Mouse (Mus musculus) liver, adult 2 months (tissue): ENCODE measurements around the gene Olfr706.

Experiments
- CTCF ChIP-seq: fragments of 200-500 bp; IDR thresholded peaks from 2 replicates; pipeline ENCODE4 v1.5.1; 2011; ENCODE audit warnings: low read depth, low read length, control low read depth
- POLR2A ChIP-seq: fragments of 200-500 bp; IDR thresholded peaks from 2 replicates; pipeline ENCODE4 v1.6.1; 2011; ENCODE audit warnings: low read length, control low read depth; ENCODE audit not compliant: insufficient read depth; ENCODE audit errors: extremely low read depth

- no peak for TF ChIP-seq POLR2A
- no peak for TF ChIP-seq CTCF
These were observed 11.2 kb downstream of the Olfr706 start, which contains the start of gene Olfr705 for GRCm38 (mm10) chr7:106876791-106877190.
